Mouse (Mus musculus): ENCODE measurements at regions not wholly inside any gene's neighbourhood (a gene's known extent, or its start where the extent isn't known, plus 50 kb on each side); places are given as distances from the start of the nearest gene placed in this dataset.

GRCm38 (mm10) chr5:75281510-75281909 is 129.4 kb downstream of the Pdgfra start:
- no peak overlapping the region for H3K4me2 ChIP-seq (replicated peaks)
- no peaks in the 10 kb centered on the region for H3K4me1 ChIP-seq
- H3K27ac ChIP-seq (replicated peaks) = no peak overlapping the region
- H3K36me3 ChIP-seq = no peaks in the 10 kb centered on the region
- no peaks in the 10 kb centered on the region for H3K27me3 ChIP-seq
- WGBS = 87% methylated on average over 7 of the region's 7 CpGs
- no peak overlapping the region for H3K9ac ChIP-seq (replicated peaks)
- no peak for ATAC-seq (replicated peaks)
- H3K9me3 ChIP-seq = no peaks in the 10 kb centered on the region
- no peak overlapping the region for H3K4me3 ChIP-seq

DNA sequence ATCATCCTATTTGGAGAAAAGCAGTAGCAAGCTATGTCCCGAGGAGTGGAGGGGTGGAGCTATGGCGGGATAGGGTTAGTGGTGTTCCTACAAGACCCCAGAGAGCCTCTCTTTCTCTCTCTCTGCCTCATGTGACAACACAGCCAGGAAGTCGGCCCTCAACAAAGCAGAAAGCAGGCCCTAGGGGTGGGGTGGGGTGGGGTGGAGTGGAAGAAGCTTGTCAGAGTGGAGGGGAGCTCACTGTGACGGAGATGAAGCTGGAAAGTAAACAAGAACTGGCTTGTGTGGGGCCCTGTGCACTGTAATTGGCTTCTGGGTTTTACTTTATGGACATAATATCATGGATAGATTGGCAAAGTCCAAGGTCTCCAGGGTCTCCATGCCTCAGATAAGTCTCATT is 130.5 kb downstream of the Pdgfra start:
- Histone ChIP-seq H3K4me3 (no peak overlapping the region), H3K36me3 (no peaks in the 10 kb centered on the region), H3K27ac (replicated peaks) (no peak overlapping the region), H3K9ac (replicated peaks) (no peak overlapping the region), H3K27me3 (no peaks in the 10 kb centered on the region), H3K4me1 (no peaks in the 10 kb centered on the region), H3K9me3 (no peaks in the 10 kb centered on the region), H3K4me2 (replicated peaks) (no peak overlapping the region)
- WGBS = 50% methylated on average over 4 of the region's 4 CpGs
- no peak for ATAC-seq (replicated peaks)

DNA sequence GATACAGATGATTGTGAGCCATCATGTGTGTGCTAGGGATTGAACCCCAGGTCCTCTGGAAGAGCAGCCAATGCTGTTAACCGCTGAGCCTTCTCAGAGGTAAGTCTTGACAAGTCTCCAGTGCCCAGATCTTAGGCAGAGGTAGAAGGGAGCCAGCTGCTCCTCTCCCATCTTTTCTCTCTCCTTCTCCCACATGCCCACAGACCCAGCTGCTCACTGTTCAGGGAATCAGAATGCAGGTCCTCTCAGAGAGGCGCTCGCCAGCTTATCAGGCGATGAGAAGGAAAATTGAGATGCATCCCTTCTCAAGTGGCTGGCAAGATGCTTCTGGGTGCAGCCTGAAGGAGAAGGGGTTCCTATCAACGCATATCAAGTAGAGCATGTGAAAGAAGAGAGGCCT is 131.7 kb downstream of the Pdgfra start:
- Histone ChIP-seq H3K27ac (replicated peaks) (no peak overlapping the region), H3K9me3 (no peaks in the 10 kb centered on the region), H3K9ac (replicated peaks) (no peak overlapping the region), H3K4me1 (no peaks in the 10 kb centered on the region), H3K4me2 (replicated peaks) (no peak overlapping the region), H3K36me3 (no peaks in the 10 kb centered on the region), H3K4me3 (no peak overlapping the region), H3K27me3 (no peaks in the 10 kb centered on the region)
- no peak for ATAC-seq (replicated peaks)
- WGBS = 75% methylated on average over 5 of the region's 5 CpGs

DNA sequence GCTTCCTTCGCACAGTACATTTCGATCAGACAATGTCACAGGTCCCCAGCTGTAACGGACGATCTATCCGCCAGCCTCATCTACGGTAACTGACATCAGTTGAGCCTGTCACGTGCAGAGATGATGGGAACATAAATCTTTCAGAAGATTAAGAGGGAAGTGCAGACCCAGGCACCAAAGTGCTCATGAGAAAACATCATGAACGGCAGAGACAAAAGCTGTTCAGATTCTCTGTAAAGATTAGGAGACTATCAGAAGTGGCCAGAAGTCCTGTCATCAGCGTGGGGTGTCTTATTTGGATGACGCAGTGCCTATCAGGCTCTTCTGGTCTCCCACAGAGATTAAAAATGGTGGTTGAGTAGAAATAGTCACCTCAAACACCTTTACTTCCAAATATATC is 133.9 kb downstream of the Pdgfra start:
- Histone ChIP-seq H3K4me3 (no peak overlapping the region), H3K9me3 (no peaks in the 10 kb centered on the region), H3K9ac (replicated peaks) (no peak overlapping the region), H3K36me3 (no peaks in the 10 kb centered on the region), H3K4me1 (no peaks in the 10 kb centered on the region), H3K4me2 (replicated peaks) (no peak overlapping the region), H3K27ac (replicated peaks) (no peak overlapping the region), H3K27me3 (no peaks in the 10 kb centered on the region)
- ATAC-seq (replicated peaks) = no peak
- WGBS = 79% methylated on average over 10 of the region's 10 CpGs

GRCm38 (mm10) chr5:75295676-75296075 is 143.6 kb downstream of the Pdgfra start:
- WGBS = 60% methylated on average over 2 of the region's 2 CpGs
- H3K36me3 ChIP-seq = no peaks in the 10 kb centered on the region
- no peak for ATAC-seq (replicated peaks)
- H3K27ac ChIP-seq (replicated peaks) = no peak overlapping the region
- no peaks in the 10 kb centered on the region for H3K9me3 ChIP-seq
- H3K9ac ChIP-seq (replicated peaks) = no peak overlapping the region
- no peak overlapping the region for H3K4me3 ChIP-seq
- H3K4me2 ChIP-seq (replicated peaks) = no peak overlapping the region
- H3K4me1 ChIP-seq = no peaks in the 10 kb centered on the region
- H3K27me3 ChIP-seq = no peaks in the 10 kb centered on the region

DNA sequence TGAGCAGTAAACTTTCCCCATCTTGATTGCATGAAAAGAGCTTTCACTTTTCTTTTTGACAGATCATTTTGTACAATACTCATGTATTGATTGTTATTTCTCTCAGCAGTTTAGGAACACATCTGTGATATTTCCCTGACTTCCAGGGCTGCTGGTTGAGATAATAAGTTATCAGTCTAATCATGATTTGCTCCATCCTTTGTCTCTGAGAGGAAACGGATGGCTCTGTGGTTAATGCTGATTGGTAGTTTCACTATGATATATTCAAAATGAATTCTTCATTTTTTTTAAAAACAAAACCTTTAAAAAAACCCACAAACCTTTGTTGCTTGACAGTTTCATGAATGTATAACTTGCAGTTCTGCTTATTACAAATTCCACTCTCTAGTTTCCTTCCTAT is 160.8 kb downstream of the Pdgfra start:
- Histone ChIP-seq H3K9ac (replicated peaks) (no peak overlapping the region), H3K9me3 (no peaks in the 10 kb centered on the region), H3K4me1 (no peaks in the 10 kb centered on the region), H3K36me3 (no peaks in the 10 kb centered on the region), H3K27ac (replicated peaks) (no peak overlapping the region), H3K4me2 (replicated peaks) (no peak overlapping the region), H3K4me3 (no peak overlapping the region), H3K27me3 (no peaks in the 10 kb centered on the region)
- ATAC-seq (replicated peaks) = no peak
- WGBS = 89% methylated on average over 1 of the region's 1 CpGs

DNA sequence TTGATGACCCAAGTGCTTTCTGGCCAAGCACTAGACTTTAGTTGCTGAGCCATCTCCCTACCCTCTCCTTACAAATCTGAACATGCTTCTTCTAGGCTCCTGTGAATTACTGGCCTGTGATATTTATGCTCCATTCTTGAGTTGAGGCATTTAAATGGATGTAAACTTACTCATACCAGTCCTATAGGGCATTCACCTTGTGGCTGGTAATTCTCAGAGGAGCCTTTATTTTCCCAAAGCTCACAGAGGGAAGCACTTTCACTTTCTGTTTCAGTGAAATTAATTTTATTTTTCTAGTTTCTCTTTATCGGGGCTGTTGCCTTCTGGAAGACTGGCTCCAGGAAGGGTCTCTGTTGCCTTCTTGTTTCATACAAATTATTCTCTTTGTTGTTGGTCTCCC is 163.9 kb downstream of the Pdgfra start:
- no peak for ATAC-seq (replicated peaks)
- WGBS = 70% methylated on average over 1 of the region's 1 CpGs

GRCm38 (mm10) chr5:75320536-75320935 is 168.4 kb downstream of the Pdgfra start:
- no peak overlapping the region for H3K4me3 ChIP-seq
- 90% methylated on average over 2 of the region's 2 CpGs for WGBS
- H3K4me1 ChIP-seq = no peaks in the 10 kb centered on the region
- H3K9me3 ChIP-seq = no peaks in the 10 kb centered on the region
- no peaks in the 10 kb centered on the region for H3K36me3 ChIP-seq
- H3K9ac ChIP-seq (replicated peaks) = no peak overlapping the region
- H3K27me3 ChIP-seq = no peaks in the 10 kb centered on the region
- H3K27ac ChIP-seq (replicated peaks) = no peak overlapping the region
- H3K4me2 ChIP-seq (replicated peaks) = no peak overlapping the region
- ATAC-seq (replicated peaks) = no peak

More for the DNA sequence above, 163.9 kb downstream of the Pdgfra start:
- H3K9ac ChIP-seq (replicated peaks) = no peak overlapping the region
- H3K36me3 ChIP-seq = no peaks in the 10 kb centered on the region
- H3K27ac ChIP-seq (replicated peaks) = no peak overlapping the region
- no peaks in the 10 kb centered on the region for H3K9me3 ChIP-seq
- H3K4me2 ChIP-seq (replicated peaks) = no peak overlapping the region
- no peaks in the 10 kb centered on the region for H3K27me3 ChIP-seq
- H3K4me1 ChIP-seq = no peaks in the 10 kb centered on the region
- H3K4me3 ChIP-seq = no peak overlapping the region

DNA sequence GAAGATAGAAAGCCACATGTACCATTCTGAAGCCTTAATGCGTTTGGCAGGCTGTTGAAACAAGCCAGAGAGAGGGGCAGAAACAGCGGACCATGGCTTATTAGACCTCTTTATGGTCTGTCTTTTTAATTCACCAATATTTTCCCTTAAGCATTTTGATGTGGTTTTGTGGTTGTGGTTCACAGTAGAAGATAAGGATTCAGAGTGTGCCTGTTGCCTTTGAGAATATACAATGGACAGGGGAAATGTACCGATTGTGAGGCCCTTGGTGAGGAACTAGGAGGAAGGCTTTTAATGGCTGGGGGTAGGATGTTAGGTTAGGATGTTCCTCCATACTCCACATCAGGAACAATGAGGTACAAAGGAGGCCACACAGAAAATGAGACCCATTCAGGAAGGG is 182.0 kb downstream of the Pdgfra start:
- Histone ChIP-seq H3K4me2 (replicated peaks) (no peak overlapping the region), H3K36me3 (no peaks in the 10 kb centered on the region), H3K4me3 (no peak overlapping the region), H3K9ac (replicated peaks) (no peak overlapping the region), H3K27me3 (no peaks in the 10 kb centered on the region), H3K27ac (replicated peaks) (no peak overlapping the region), H3K4me1 (0 out of 2 replicates have a peak, but pooled peaks cover 8% of the 10 kb centered on the region), H3K9me3 (no peaks in the 10 kb centered on the region)
- ATAC-seq (replicated peaks) = no peak
- WGBS = 93% methylated on average over 3 of the region's 3 CpGs

DNA sequence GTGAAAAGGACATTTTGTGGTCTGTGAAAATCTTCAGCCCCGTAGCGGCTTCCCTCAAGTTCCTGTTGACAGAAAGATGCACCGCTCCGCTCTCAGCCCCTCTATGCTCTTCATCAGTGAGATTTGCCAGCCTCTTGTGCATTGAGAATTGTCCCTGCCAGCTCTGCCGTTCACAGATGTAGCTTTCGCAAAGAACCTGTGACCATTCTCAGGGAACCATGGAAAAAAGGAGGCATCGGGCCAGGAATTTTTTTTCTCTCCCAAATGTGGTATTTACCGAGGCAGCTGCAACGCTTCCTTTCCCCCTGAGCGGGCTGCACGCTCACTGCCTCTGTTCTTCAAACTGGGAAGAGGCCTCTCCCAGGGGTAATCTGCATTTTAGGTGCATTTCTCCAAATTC is 184.4 kb downstream of the Pdgfra start:
- no peak for ATAC-seq (replicated peaks)
- Histone ChIP-seq H3K4me1 (0 out of 2 replicates have a peak, but pooled peaks cover 8% of the 10 kb centered on the region), H3K36me3 (no peaks in the 10 kb centered on the region), H3K27me3 (no peaks in the 10 kb centered on the region), H3K4me2 (replicated peaks) (no peak overlapping the region), H3K27ac (replicated peaks) (no peak overlapping the region), H3K9me3 (no peaks in the 10 kb centered on the region), H3K9ac (replicated peaks) (no peak overlapping the region), H3K4me3 (no peak overlapping the region)
- WGBS = 51% methylated on average over 11 of the region's 11 CpGs

DNA sequence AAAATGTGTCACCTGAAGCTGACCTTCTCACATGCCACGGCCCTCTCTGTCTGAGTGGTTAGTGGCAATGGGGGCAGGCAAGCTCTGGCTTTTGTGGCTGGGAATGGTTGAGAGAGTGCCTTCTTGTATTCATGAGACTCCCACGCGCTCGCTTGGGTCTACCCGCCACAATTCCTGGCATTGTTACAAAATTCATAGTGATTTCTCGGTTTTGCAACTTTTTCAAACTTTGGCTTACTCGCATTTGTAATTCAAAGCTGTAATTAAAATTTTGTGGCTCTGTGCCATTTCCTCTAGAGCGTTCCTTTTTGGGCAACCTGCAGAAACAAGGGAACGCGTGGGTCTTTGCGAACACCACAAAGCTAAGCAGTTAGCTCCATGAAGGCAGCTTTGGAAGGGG is 186.3 kb downstream of the Pdgfra start:
- ATAC-seq (replicated peaks) = no peak
- H3K4me3 ChIP-seq = no peak overlapping the region
- WGBS = 74% methylated on average over 11 of the region's 11 CpGs

GRCm38 (mm10) chr5:75342599-75342998 is 190.5 kb downstream of the Pdgfra start:
- Histone ChIP-seq H3K4me3 (no peak overlapping the region), H3K9me3 (no peaks in the 10 kb centered on the region), H3K9ac (replicated peaks) (no peak overlapping the region), H3K4me1 (no peaks in the 10 kb centered on the region), H3K27me3 (peaks cover 29% of the 10 kb centered on the region), H3K36me3 (no peaks in the 10 kb centered on the region), H3K27ac (replicated peaks) (no peak overlapping the region), H3K4me2 (replicated peaks) (no peak overlapping the region)
- ATAC-seq (replicated peaks) = no peak
- WGBS = 93% methylated on average over 7 of the region's 7 CpGs

More for the DNA sequence above, 186.3 kb downstream of the Pdgfra start:
- Histone ChIP-seq H3K9me3 (no peaks in the 10 kb centered on the region), H3K4me2 (replicated peaks) (no peak overlapping the region), H3K4me1 (0 out of 2 replicates have a peak, but pooled peaks cover 8% of the 10 kb centered on the region), H3K9ac (replicated peaks) (no peak overlapping the region), H3K27me3 (peaks cover 4% of the 10 kb centered on the region; the same call in 1 of the 2 replicates), H3K36me3 (no peaks in the 10 kb centered on the region), H3K27ac (replicated peaks) (no peak overlapping the region)

DNA sequence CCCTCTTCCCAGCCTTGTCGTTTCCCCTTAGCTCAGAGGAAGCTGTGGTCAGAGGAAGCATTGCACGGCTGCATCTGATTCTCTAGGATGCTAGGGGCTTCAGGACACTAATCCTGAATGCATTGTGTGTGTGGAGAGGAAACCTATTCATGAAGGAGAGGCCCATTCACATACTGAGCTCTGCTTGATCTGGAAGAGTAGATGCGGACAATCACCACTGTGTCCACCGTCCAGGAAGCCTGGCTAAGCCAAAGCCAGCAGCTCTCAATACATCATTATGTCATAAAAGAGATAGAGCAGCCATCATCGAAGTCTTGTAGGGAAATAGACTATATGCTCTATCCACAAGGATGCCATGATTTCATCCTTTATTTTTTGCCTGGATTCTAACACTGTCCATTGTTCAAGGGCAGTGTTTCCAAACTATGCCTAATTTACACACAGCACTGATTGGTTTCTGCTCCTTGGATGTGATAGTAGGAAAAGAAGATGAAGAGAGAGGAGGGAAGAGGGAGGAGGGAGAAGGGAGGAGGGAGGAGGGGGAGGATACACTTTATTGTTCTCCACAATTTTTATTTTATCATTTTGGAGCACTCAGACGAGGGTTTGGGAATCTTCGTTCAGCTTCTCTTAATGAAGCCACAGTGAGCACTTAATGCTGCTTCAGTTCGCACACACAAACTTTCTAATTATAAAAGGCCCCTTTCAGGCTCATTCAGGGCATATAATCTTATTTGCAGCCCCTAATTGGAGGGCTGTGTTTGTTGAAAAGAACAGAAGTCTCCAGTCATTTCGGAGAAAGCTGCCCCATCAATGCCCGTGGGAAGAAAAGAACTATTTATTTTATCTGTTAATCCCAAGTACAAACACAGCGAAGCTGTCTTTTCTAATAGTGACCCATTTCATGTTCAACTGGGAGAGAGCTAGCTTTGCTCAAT is 195.0 kb downstream of the Pdgfra start:
- H3K9me3 ChIP-seq = no peaks in the 10 kb centered on the region
- H3K36me3 ChIP-seq = no peaks in the 10 kb centered on the region
- H3K27me3 ChIP-seq = peaks cover 66% of the 10 kb centered on the region
- no peaks in the 10 kb centered on the region for H3K4me1 ChIP-seq
- no peak overlapping the region for H3K4me2 ChIP-seq (replicated peaks)
- H3K9ac ChIP-seq (replicated peaks) = no peak overlapping the region
- H3K27ac ChIP-seq (replicated peaks) = no peak overlapping the region
- no peak overlapping the region for H3K4me3 ChIP-seq
- no peak for ATAC-seq (replicated peaks)
- WGBS = 3% methylated on average over 11 of the region's 11 CpGs

Data from forebrain, embryonic 15.5 days (tissue).